Mouse (Mus musculus): ENCODE measurements around the gene Rbm20.

- TF ChIP-seq POLR2AphosphoS5 (IDR thresholded peaks at IDR 0.05; ENCODE audit: borderline replicate concordance, low read depth, low read length) (no peak), RAD21 (IDR thresholded peaks at IDR 0.05; ENCODE audit: low read depth, low read length) (no peak), KAT2A (conservative IDR thresholded peaks at IDR 0.05; ENCODE audit: low read depth, low read length) (no peak), ZC3H11A (IDR thresholded peaks at IDR 0.05; ENCODE audit: low read depth, low read length) (no peak), MYC (IDR thresholded peaks at IDR 0.05; ENCODE audit: low read depth, low read length) (no peak), CTCF (IDR thresholded peaks at IDR 0.05 in 2 of 3, conservative IDR thresholded peaks at IDR 0.05 in 1 of 3; ENCODE audit: control insufficient read depth in 1 of 3, insufficient read depth in 1 of 3, low read depth in 2 of 3, low read length in 3 of 3, poor library complexity in 1 of 3, severe bottlenecking in 1 of 3) (no peak)
Observed at GRCm38 (mm10) chr19:53674131-53674925, 2.8 kb upstream of the Rbm20 start.

Data from MEL (cell line).